In genomic region chrX:53642980-53643961, GRCm38 (mm10) we compare ENCODE assay signal across 8 mouse cellular contexts. TPM values are rescaled to one million over a fixed set of nuclear protein-coding genes. Genes with fewer than 3 reads are reported as not detected.
DNase-seq lines count a peak whose midpoint lies in the region; ATAC-seq lines count a peak whose summit lies in the region.
"Not testable (repeated sequence)": the region's sequence is repeated elsewhere in the genome, so short reads cannot be mapped to it uniquely, and the experiment has no call there.

Rtl8a (minus strand) TSS chrX:53643682.

- H3K27me3 ChIP-seq in intestine, embryonic 16.5 days (replicated peaks; ENCODE audit: control insufficient read depth, insufficient read depth, low read length), result not testable (repeated sequence)

- peak; percentile 87 for DNase-seq in adrenal gland, postnatal 10 days
- peak; percentile 74 for DNase-seq in embryo, embryonic 9.5 days (ENCODE audit: extremely low spot score)
- peak; percentile 28 for DNase-seq in gonadal fat pad, adult 2 months (ENCODE audit: low read depth)
- peak; percentile 62 to 75 for DNase-seq in left cerebral cortex, postnatal 25 days (ENCODE audit: low spot score in 2 of 2)
- DNase-seq in mesoderm, embryonic 11.5 days (ENCODE audit: low read depth, low spot score), result peak; percentile 83
- peak; percentile 58 for DNase-seq in right cerebral cortex, postnatal 25 days
- DNase-seq in urinary bladder, postnatal 36 days (ENCODE audit: low spot score in 2 of 2), result peak; percentile 60 to 78

- intact Hi-C loops in left cerebral cortex, postnatal 25 days (cut with DNase I), result not testable (repeated sequence)

- WGBS in intestine, embryonic 16.5 days, result 26% methylated on average over 12 of the region's 50 CpGs

- H3K4me2 ChIP-seq in intestine, embryonic 16.5 days (ENCODE audit: low read depth, low read length), result peak within 1 kb of the TSS; percentile 40

- peak within 1 kb of the TSS; percentile 36 for H3K4me3 ChIP-seq in intestine, embryonic 16.5 days (ENCODE audit: low read length)

- peak within 1 kb of the TSS; percentile 31; the same call in 1 of the 2 replicates for H3K27ac ChIP-seq in intestine, embryonic 16.5 days (ENCODE audit: low read length)

- not testable (repeated sequence) for H3K36me3 ChIP-seq in intestine, embryonic 16.5 days (ENCODE audit: control insufficient read depth, insufficient read depth, low read length)

- ATAC-seq in intestine, embryonic 16.5 days, result peak; percentile 96

- not testable (repeated sequence) for H3K9me3 ChIP-seq in intestine, embryonic 16.5 days (ENCODE audit: control insufficient read depth, low read length)

- H3K9ac ChIP-seq in intestine, embryonic 16.5 days (ENCODE audit: low read depth, low read length), result not testable (repeated sequence)

- not testable (repeated sequence) for H3K4me1 ChIP-seq in intestine, embryonic 16.5 days (ENCODE audit: control insufficient read depth, insufficient read depth, low read length)

RNA-seq across cellular contexts. Expression of gene Rtl8a, which starts in this region (rescaled TPM):
- 100 to 1,000 TPM; 140 to 145 TPM for total RNA-seq in adrenal gland, postnatal 10 days (2021)
- polyA plus RNA-seq in gonadal fat pad, adult 2 months (2012; rRNA removed), result 107 and 154 TPM in 2 replicates
- polyA plus RNA-seq in intestine, embryonic 16.5 days (2015; fragmentation: Nextera tagmentation; extraction: Ambion mirVana), result 43.8 and 44.8 TPM in 2 replicates
- 100 to 1,000 TPM; 296 to 378 TPM for total RNA-seq in left cerebral cortex, postnatal 25 days (2021)

Comparison
In these comparisons a context has a peak if more than half of its experiments do, and no peak if none do; other contexts are left out.
1. Peak in every context shown above with its lines: DNase-seq, ATAC-seq, H3K4me3 ChIP-seq and H3K27ac ChIP-seq.
2. DNase-seq: peak in every context shown above with its lines; median percentile 87 in adrenal gland, postnatal 10 days; 83 in mesoderm, embryonic 11.5 days; 74 in embryo, embryonic 9.5 days; 69 in urinary bladder, postnatal 36 days; 68 in left cerebral cortex, postnatal 25 days; 58 in right cerebral cortex, postnatal 25 days; 28 in gonadal fat pad, adult 2 months.